Mouse (Mus musculus): Measurements from ENCODE around the gene Ccdc169. TPM values are rescaled to one million over a fixed set of nuclear protein-coding genes. Genes with fewer than 3 reads are reported as not detected.

The Ccdc169 gene
- polyA plus RNA-seq, 1 experiment = not detected

DNA sequence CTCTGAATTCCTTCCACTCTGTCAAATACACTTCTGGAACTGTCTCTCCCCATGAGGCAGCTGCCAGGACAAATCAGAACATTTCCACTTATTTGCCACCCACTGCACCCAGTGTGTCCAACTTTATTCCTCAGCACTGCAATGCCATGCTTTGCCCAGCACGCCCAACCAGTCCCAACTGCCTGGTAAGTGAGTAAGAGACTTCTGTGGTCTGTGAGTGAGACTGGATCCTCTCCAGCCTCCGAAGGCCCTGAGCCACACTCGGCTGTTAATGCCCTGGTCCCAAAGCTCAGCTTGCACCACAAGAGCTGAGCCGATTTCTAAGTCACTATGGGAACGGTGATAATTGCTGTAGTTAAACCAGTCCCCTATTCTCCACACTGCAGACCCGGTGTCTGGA is 70.5 kb downstream of the Ccdc169 start:
- H3K4me1 ChIP-seq (ENCODE audit: control insufficient read depth, insufficient read depth, insufficient read length) = no peaks in the 10 kb centered on the region
- no peak overlapping the region for H3K4me3 ChIP-seq (ENCODE audit: extremely low read depth, insufficient read depth, insufficient read length)
- H3K27ac ChIP-seq (ENCODE audit: insufficient read depth, low read length) = no peak overlapping the region
- no peaks in the 10 kb centered on the region for H3K36me3 ChIP-seq (ENCODE audit: control insufficient read depth, insufficient read depth, low read length)
- TF ChIP-seq CTCF (IDR thresholded peaks at IDR 0.05; ENCODE audit: extremely low read depth, insufficient read depth, insufficient read length, insufficient replicate concordance) (no peak), POLR2A (IDR thresholded peaks at IDR 0.05; ENCODE audit: low read depth, low read length) (no peak)
- 86% methylated on average over 6 of the region's 6 CpGs for WGBS
- DNase-seq (ENCODE audit: low read depth in 1 of 2, low spot score in 2 of 2) = no peak
- H3K27me3 ChIP-seq (ENCODE audit: control insufficient read depth, insufficient read depth, low read length) = no peaks in the 10 kb centered on the region

DNA sequence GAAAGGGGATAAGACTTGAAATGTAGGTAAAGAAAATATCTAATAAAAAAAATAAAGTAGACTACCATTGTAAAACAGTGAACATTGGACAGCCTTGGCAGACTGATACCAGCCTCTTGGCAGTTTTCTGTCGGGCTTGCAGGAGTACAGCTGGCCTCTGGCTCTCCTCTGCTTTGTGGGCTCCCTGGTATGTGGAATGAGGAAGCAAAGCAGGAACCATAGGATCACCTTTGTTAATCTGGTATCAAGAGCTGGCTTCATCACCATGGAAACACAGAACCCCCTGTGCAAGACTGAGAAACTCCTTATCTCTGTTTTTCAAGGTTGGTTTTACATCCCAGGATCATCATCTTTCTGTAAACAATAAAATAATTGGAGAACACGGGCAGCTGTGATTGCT is 75.1 kb downstream of the Ccdc169 start:
- no peaks in the 10 kb centered on the region for H3K4me1 ChIP-seq (ENCODE audit: control insufficient read depth, insufficient read depth, insufficient read length)
- DNase-seq (ENCODE audit: low read depth in 1 of 2, low spot score in 2 of 2) = no peak
- TF ChIP-seq POLR2A (IDR thresholded peaks at IDR 0.05; ENCODE audit: low read depth, low read length) (no peak), CTCF (IDR thresholded peaks at IDR 0.05; ENCODE audit: extremely low read depth, insufficient read depth, insufficient read length, insufficient replicate concordance) (no peak)
- no peaks in the 10 kb centered on the region for H3K27me3 ChIP-seq (ENCODE audit: control insufficient read depth, insufficient read depth, low read length)
- H3K27ac ChIP-seq (ENCODE audit: insufficient read depth, low read length) = no peak overlapping the region
- no peaks in the 10 kb centered on the region for H3K36me3 ChIP-seq (ENCODE audit: control insufficient read depth, insufficient read depth, low read length)
- no peak overlapping the region for H3K4me3 ChIP-seq (ENCODE audit: extremely low read depth, insufficient read depth, insufficient read length)
- 34% methylated on average over 2 of the region's 2 CpGs for WGBS

DNA sequence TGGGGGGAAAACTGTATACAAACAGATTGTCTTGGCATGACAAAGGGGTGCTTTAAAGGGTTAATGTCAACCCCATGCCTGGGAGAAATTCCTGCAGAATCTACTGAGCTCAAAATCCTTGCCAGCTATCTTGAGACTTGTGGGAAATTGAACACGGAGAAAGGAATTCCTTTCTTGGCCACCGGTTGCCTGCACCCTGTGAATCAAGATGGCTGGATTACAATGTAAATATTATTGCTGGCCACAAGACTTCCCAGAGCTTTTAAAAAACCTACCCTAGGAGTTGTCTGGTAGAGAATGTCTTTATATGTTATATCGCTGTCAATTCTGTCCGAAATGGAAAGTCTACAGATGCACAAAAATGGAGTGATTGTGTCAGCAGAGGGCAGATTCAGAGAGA is 76.6 kb downstream of the Ccdc169 start:
- H3K4me3 ChIP-seq (ENCODE audit: extremely low read depth, insufficient read depth, insufficient read length) = no peak overlapping the region
- H3K36me3 ChIP-seq (ENCODE audit: control insufficient read depth, insufficient read depth, low read length) = no peaks in the 10 kb centered on the region
- no peaks in the 10 kb centered on the region for H3K4me1 ChIP-seq (ENCODE audit: control insufficient read depth, insufficient read depth, insufficient read length)
- WGBS = 85% methylated on average over 4 of the region's 4 CpGs
- H3K27ac ChIP-seq (ENCODE audit: insufficient read depth, low read length) = no peak overlapping the region
- no peak for DNase-seq (ENCODE audit: low read depth in 1 of 2, low spot score in 2 of 2)
- TF ChIP-seq POLR2A (IDR thresholded peaks at IDR 0.05; ENCODE audit: low read depth, low read length) (no peak), CTCF (IDR thresholded peaks at IDR 0.05; ENCODE audit: extremely low read depth, insufficient read depth, insufficient read length, insufficient replicate concordance) (no peak)
- no peaks in the 10 kb centered on the region for H3K27me3 ChIP-seq (ENCODE audit: control insufficient read depth, insufficient read depth, low read length)

DNA sequence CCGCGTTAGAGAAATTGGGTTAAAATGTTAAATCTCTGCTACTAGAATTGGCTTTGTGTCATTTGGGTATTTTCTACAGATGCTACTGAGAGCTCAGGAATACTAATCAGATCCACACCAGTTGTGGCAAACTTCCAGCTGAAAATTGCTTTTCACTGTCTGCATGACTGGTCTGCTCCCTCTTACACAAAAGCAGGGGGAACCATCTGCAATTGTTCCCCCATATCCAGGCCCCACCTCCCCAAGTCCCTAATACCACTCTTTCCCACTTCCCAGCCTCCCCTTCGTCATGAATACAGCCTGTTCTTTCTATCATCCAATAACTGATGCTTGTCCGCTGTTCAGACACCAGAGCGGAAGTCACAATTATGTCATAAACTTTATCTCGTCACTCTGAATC is 77.3 kb downstream of the Ccdc169 start:
- DNase-seq (ENCODE audit: low read depth in 1 of 2, low spot score in 2 of 2) = no peak
- H3K27ac ChIP-seq (ENCODE audit: insufficient read depth, low read length) = no peak overlapping the region
- TF ChIP-seq POLR2A (IDR thresholded peaks at IDR 0.05; ENCODE audit: low read depth, low read length) (no peak), CTCF (IDR thresholded peaks at IDR 0.05; ENCODE audit: extremely low read depth, insufficient read depth, insufficient read length, insufficient replicate concordance) (no peak)

DNA sequence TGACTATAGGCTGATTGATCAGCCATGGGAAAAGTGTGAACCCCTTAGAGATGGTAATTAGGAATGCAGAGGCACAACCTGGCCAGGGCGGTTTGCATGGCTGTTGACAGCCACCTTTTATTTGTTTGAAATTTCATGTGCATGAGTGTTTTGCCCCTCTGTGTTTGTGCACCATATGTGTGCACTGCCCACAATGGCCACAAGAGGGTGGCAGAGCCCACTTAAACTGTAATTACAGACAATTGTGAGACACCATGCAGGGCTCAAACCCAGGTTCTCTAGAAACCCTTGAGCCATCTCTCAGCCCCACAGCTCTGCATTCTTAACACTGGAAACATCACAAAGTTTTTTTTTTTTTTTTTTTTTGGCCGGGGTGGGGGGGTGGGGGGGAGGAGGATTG is 85.4 kb downstream of the Ccdc169 start:
- Histone ChIP-seq H3K36me3 (ENCODE audit: control insufficient read depth, insufficient read depth, low read length) (no peaks in the 10 kb centered on the region), H3K27me3 (ENCODE audit: control insufficient read depth, insufficient read depth, low read length) (no peaks in the 10 kb centered on the region), H3K4me1 (ENCODE audit: control insufficient read depth, insufficient read depth, insufficient read length) (no peaks in the 10 kb centered on the region), H3K27ac (ENCODE audit: insufficient read depth, low read length) (no peak overlapping the region), H3K4me3 (ENCODE audit: extremely low read depth, insufficient read depth, insufficient read length) (no peak overlapping the region)
- TF ChIP-seq CTCF (IDR thresholded peaks at IDR 0.05; ENCODE audit: extremely low read depth, insufficient read depth, insufficient read length, insufficient replicate concordance) = no peak
- no peak for TF ChIP-seq POLR2A (IDR thresholded peaks at IDR 0.05; ENCODE audit: low read depth, low read length)
- 82% methylated on average over 2 of the region's 2 CpGs for WGBS
- no peak for DNase-seq (ENCODE audit: low read depth in 1 of 2, low spot score in 2 of 2)

More for the DNA sequence above, 77.3 kb downstream of the Ccdc169 start:
- Histone ChIP-seq H3K36me3 (ENCODE audit: control insufficient read depth, insufficient read depth, low read length) (no peaks in the 10 kb centered on the region), H3K4me3 (ENCODE audit: extremely low read depth, insufficient read depth, insufficient read length) (no peak overlapping the region), H3K27me3 (ENCODE audit: control insufficient read depth, insufficient read depth, low read length) (no peaks in the 10 kb centered on the region), H3K4me1 (ENCODE audit: control insufficient read depth, insufficient read depth, insufficient read length) (no peaks in the 10 kb centered on the region)
- 77% methylated on average over 6 of the region's 6 CpGs for WGBS

Other genes with a start within 250 kb of the Ccdc169 start
- not detected in 2 replicates for gene Sertm1, start 221.5 kb upstream of the Ccdc169 start, polyA plus RNA-seq (2012; rRNA removed)
- not detected in 2 replicates for gene Ccna1, start 81.8 kb upstream of the Ccdc169 start, polyA plus RNA-seq (2012; rRNA removed)
- gene Spg20, start 25.2 kb upstream of the Ccdc169 start, polyA plus RNA-seq (2012; rRNA removed) = 4.3 and 4.9 TPM in 2 replicates
- 0.06 TPM in 1 of 2 replicates, not detected in the other for gene Sohlh2, start 44.7 kb downstream of the Ccdc169 start, polyA plus RNA-seq (2012; rRNA removed)
- gene Dclk1, start 105.0 kb downstream of the Ccdc169 start, polyA plus RNA-seq (2012; rRNA removed) = 2.9 and 3.0 TPM in 2 replicates